Mouse (Mus musculus) testis, postnatal 10 days (tissue): ENCODE data around the gene Cdh22.

Experiments used
- DNase-seq: peaks from one replicate; pipeline ENCODE4 v3.0.0; 2021; ENCODE audit warnings: low spot score

The Cdh22 gene

DNA sequence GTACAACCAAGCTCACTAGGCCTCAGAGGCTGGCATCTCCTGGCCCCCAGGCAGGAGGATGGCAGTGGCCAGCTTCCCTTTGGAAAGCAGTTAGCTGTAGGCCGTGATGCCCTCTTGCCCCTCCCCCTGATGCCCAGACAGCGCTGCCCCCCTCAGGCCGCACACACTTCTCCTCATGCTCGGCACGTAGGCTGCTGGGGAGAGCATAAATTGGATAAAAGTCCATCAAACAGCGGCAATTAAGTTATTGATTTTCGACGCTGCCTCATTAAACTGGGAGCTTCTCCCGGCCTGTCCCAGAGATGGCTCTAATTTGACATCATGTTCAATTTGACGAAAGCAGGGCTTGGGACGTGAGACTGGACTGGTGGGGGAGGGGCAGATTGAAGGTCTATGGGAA is 76.8 kb downstream of the Cdh22 start:
- DNase-seq, result no peak

DNA sequence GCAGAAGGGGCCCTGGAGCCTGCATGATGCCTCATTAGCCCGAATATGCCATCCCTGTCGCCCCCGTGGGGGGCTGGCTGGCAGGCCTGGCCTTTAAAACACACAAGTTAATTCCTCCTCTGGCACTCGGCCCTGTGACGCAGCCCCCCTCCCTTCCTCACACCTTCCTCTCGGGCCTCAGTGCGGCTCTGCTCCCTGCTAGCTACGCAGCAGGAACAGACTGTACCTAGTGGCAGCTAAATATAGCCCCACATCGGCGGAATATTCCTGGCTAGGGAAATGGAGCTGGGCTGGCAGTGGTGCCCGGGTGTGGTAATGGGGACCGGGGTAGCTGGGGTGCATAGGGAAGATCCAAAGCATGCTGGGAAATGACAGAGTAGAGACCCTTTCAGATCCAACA is 81.6 kb downstream of the Cdh22 start:
- DNase-seq, result no peak

DNA sequence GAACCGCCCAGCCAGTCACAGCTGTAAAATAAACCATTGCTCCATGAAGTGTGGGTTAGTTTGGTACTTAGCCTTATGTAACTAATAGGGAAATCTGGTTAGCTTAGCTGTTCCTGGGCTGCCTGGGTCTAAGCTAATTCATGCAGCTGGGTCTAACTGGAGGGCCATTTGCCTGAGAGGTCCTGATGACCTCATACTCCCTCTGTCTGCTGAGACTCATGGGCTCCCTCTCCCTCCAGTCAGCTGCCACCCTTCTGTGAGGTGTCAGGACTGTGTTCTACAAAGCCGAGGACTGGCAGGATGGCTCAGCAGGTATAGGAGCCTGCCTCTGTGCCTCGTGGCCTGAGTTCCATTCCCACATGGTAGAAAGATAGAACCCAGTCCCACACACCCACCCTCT is 84.9 kb downstream of the Cdh22 start:
- no peak for DNase-seq

DNA sequence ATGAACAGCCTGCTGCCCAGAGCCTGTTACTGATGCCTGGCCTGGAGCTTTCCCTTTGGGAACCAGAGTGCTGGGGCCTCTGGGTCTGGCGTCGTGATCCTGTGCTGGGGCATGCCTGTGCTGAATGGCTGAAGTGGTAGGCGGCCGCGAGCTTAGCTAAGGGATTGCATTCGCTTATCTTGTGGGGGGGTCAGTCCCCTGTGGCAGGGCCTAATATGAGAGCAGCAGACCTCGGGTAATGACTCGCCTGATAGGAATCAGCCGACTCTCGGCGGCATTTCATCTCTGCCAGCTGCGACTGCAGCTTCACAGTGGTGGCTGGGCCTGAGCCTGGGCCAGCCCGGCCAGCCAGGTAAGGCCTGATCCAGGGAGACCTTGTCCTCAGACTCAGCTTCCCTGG is 88.8 kb downstream of the Cdh22 start:
- no peak for DNase-seq

DNA sequence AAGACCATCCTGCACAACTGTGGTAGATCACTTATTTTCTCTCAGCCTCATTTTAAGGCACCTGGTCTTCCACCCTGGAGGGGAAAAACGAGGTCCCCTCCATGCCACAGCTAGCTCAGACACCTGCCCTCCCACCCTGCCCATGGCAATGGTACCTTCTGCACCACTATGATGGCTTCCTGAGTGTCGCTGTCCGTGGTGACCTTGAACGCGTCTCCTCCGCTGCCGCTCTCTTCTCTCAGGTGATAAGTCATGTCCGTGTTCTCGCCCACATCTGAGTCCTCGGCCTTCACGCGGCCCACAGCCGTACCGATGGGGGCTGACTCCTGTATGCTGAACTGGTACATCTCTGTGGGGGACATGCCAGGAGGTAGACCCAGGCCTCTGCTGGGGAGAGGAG is 91.2 kb downstream of the Cdh22 start:
- DNase-seq, result no peak

DNA sequence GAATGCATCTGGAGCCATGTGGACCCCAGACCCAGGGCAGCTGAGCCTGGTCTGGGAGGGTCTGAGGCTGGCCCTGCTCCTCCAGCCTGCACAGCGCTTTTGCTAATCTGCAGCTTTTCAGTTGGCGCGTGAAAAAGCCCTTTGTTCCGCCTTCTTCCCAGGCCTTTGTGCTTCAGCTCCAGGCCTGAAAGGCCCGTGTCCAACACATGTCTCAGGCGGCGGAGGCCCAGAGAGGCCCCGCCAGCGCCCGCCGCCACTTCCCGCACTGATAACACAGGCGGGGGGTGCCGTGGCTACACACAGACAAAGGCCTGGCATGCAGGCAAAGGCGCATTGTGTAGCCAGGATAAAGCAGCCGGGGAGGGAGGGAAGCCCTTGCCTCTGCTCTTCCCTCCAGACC is 98.6 kb downstream of the Cdh22 start:
- DNase-seq, result no peak

DNA sequence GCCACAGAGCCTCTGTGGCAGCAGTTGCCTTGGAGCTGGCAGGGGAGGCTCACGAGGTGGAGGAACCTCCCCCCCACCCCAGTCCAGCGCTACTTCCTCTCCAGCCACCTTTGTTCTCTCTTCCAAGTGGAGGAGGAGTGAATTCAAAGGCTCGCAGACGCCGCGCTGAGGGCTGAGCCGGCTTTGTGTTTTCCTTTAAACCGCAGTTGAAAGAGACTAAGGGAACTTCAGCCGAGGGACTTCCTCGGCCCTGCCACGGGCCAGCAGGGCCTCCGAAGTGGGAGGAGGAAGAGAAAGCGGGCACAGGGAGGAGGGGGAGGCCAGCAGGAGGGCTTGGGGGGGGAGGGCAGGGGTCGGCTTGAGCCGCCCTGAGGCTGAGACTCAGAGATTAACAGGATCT is 101.1 kb downstream of the Cdh22 start:
- no peak for DNase-seq

DNA sequence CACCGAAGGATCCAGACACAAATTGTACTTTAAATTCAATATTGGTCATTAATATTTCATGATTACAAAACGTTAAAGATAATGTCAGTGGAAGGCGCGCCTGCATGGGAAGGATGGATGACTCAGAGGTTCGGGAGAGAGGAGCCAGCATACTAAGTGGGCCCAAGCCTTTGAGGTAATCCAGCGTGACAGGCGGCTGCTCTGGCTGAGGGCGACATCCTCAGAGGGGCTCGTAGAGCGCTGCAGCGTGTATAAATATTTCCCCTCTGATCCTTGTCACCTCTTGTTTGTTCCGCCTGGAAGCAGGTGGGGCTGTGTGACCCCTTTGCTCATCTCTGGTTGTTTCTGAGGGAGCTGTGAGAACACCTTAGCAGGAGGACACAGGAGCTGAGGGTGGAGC is 103.2 kb downstream of the Cdh22 start:
- no peak for DNase-seq

DNA sequence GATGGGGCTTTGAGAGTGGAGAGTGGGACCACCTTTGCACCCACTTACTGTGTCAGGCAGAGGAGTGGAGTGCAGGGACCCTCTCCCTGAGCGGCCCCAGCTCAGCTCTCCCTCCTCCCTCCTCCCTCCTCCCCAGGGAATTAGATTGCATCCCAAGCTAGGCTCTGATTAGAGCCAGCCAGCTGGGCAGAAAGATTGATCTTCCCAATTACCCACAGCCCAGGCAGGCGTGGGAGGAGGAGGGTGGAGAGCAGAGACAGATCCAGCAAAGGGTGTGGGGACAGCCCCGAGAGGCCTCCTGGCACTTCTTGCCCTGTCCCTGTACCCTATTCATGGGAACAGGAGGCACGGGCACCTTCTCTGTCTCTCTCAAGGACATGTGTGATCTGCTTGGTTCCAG is 105.5 kb downstream of the Cdh22 start:
- no peak for DNase-seq

DNA sequence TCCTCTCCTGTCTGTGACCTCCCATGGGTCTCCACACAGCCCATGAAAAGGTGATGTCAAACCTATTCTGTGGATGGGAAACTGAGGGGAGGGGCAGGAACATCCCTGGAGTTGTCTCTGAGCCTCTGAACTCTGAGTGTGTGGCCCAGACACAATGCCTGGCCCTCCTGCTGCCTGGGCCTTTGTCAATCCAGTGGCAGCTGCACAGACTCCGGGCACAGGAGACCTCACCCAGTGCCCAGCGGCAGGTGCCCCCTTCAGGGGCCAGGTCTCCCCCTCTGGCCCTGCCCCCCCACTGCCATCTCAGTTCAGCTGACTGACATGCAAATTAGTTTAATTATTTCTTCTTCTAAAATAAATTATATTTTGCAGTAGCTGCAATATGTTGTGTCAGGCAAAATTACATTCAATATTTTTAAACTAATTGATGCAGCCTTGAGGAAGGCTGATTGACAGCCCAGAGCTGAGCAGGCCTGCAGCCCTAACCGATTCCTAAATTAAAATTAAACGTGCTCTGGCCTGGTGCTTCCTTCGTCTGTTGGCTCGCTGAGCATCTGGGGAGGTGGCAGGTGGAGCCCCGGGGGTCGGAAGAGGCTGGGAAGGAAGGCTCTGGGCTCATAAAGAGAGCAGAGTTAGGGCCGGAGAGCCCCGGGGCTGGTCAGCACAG is 107.6 kb downstream of the Cdh22 start:
- DNase-seq, result no peak

DNA sequence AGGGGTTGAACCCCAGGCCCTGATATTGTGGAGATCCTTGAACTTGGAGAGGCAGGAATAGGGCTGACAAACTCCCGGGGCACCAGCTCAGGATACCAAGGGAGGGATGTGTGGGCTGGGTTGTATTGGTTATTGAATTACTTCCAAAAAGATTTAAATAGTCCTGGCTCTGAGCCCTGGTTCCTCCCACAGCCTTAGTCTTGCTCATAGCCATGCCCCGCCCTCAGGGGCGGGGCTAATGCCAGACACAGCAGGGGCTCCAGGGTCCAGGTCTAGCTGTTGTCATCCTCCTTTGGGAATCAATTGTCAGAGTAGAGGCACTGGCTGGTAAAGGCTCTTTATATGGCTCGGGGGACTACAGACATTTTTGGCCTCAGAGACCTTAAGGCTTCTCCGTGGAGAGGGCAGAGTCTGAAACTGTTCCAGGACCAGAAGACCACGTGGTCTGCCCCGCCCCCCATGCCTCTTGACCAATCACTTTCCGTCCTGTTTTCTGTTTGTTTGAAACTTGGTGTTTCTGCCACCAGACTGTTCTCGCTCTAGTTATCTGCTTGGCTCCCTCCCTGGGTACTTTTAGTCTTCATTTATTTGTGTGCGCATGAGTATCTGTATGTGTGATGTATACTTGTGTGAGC is 113.3 kb downstream of the Cdh22 start:
- no peak for DNase-seq

DNA sequence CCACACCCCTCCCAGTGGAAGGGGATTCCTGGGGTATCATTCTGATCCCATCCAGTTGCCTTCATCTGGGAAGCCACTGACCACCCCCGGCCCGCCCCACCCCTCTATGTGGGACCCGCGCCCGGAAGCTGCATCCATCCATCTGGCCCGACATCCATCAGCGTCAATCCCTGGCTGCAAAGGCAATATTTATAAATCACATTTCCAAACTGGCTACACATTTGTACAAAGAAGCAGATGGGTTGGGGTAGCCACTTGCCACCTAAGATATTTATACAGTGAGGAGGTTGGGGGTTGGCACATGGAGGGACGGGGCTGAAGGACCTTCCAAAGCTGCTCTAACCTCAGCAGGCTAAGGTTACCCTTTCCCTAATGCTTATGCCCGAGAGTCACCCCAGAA is 113.9 kb downstream of the Cdh22 start:
- no peak for DNase-seq

DNA sequence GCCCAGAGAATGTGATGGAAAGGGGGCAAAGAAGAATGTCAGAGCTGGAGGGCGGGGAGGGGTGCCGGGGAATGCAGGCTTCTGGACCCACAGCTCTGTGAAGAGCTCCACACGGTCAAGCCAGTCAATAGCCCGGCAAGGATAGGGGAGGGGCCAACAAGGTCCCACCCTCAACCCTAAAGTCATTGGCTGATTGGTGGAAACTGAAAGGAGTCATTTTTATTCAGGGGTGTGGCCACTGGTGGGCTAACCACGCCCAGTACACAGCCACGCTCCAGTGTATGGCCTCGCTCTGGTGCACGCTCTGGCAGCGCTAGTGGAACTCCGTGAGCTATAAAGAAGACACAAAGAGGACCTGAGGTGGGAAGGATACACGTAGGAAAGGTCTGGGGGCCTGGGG is 120.9 kb downstream of the Cdh22 start:
- no peak for DNase-seq

DNA sequence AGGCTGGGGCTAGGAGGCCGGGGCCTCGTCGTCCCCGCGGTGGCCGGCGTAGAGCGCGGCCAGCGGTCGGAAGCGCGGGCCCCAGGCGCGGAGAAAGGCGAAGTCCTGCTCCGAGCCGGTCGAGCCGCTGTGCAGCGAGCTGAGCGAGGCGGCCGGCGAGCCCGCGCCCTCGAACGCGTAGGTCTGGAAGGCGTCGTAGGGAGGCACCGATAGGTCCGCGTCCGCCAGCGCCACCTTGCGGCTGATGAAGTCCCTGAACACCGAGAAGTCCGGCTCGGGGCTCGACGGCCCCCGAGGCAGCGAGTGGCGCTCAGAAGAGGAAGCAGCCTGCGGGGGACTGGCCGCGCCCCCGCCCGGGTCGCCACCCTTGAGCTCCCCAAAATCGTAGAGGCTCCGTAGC is 122.5 kb downstream of the Cdh22 start:
- peak; percentile 95 for DNase-seq

DNA sequence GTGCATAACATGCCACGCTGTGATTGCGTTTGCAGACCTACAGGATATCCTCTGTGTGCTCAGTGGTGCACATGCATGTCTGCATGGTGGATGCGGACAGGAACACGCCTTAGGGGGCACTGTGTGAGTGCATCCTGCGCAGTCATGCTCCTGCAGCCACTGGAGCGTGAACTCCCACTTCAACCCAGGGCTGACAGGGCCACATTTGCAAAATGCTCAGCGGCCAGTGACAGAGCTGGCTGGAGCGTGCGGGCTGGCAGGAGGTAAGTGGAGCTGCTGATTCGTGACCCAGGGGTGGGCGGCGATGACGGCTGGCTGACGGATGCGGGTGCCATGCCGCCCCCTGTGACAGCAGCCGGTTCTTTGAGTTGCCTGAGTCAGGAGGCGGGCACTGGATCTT is 128.1 kb downstream of the Cdh22 start:
- peak; percentile 39 for DNase-seq

DNA sequence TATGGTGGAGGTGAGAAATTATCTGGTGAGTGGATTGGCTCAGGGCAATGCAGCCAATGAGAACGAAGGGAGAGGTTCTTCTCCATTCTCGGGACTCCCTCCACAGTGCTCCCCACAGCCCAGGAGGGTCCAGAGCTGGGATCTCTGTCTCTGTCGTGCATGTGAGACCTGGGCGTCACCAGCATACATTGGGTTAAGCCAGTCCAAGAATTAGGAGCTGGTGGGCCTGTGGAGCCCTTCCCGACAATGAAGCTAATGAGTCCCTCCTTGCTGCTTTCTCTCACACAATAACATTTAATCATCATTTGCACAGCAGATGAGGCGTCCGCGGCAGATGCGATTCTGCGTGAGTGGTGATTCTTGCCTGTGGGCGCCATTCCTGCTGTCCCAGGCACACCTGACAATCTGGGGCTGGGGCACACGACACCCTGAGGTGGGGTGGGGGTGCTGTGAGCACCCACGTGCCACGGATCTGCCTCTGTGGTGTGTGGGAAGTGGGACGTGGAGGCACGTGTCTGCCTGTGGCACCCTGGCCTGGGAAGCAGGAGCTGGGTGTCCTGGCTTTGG is 129.1 kb downstream of the Cdh22 start:
- no peak for DNase-seq

DNA sequence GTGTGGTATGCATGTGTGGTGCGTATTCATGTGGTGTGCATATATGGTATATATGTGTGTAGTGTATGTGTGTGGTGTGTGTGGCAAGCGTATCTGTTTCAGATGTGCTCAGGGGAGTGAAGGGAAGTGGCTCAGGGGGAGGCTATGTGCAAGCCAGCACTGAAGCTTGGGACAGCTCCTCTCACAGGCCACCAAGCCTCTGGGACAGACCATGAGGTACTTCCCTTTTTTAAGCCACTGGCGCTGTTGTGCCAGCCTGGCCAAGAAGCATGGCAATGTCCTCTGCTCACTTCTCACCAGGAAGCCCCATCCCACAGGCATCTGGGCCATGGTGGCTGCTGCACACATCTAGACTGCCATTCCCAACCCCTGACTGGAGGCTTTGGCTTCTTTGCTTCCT is 131.7 kb downstream of the Cdh22 start:
- no peak for DNase-seq

DNA sequence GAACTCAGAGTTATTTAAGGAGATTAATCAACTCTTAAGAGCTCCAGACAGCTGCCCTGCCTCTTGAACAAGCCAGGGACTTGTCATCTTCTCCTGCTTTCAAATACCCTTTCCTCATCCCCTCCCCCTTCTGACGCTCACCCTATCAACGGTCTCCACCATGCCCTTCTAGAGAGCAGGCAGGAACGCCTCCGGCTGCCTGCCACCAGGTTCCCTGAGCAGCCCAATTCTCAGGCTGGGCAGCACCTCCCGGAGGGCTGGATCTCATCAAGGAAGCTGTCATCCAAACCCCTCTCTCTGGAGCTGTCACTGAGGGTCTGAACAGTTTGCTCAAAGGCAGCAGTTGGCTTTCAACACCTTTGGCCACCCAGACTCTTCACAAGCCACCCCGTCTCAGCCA is 133.9 kb downstream of the Cdh22 start:
- no peak for DNase-seq

DNA sequence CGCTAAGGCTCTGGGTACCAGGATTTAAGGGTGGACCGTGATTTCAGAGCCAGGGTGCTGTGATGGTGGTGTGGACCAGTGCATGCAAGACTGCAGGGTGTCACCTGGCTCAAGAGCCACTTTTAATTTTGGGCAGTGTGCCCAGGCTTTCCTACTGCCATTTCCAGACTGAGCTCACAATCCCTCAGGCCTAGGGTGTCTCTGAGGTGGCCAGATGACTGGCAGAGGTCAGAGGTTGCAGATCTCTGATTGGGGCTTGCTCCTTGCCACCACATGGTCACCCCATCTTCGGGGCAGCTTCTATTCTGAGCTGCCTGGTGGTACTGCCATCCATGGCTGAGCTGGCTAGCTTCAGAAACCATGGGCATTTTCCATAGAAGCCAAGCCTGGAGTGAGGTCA is 135.8 kb downstream of the Cdh22 start:
- no peak for DNase-seq

DNA sequence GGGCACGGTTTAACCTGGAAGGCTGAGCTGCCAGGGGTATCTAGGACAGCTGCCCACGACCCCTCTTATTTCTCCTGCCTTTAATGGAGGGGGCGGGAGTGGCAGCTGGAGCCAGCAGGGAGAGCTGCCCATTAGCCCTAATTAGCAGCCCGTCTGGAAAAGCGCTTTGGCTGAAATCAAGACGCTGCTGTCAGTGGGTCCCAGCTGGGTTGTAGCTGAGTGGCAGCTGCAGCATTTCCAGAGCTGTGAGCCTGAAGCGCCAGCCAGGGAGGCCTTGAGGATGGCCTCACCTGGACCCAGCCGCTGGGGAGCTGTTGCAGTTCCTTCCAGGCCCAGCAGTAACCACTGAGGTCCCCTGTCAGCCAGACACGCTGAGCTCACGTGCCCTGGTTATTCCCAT is 138.3 kb downstream of the Cdh22 start:
- no peak for DNase-seq

DNA sequence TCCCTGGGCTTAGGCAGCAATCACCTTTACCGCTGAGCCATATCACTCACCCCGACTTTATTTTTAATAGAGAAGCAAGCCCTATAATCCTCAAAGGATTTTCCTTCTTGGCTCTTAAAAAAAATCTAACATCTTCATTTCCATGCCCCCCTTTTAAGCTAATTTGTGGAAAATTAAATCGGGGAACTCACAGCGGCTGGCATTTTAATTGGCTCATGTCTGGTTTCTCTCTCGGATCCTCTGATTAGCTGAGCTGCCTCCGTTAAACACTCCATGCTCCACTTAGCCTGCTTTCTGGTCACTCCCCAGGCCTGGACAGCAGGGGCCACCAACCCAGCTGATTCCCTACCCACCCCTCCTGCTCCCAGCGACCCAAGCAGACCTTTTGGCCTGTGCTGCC is 142.3 kb downstream of the Cdh22 start:
- no peak for DNase-seq

DNA sequence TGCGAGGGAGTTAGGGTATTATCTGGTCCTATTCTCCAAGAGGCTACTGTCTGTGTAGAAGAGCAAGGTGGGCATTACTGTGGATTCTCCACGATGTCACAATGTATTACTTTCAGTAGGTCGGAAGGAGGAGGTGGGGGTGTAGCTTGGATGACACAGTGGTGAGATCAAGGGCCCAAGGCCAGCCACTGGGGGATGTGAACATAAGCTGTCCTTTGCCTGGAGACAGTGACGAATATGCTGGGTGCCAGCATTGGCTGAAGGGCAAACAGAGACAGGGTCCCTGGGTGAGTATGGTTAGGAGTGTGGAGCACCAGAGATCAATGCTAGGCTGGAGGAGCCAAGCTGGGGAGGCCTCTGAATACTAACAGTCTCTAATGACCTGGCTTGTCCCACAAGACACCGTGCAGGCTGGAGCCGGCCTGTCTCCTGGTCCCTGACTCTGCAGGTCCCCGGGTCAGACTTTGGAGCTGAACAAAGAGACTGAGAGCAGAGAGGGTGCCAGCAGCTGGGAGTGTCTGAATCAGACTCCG is 143.2 kb downstream of the Cdh22 start:
- DNase-seq, result no peak

DNA sequence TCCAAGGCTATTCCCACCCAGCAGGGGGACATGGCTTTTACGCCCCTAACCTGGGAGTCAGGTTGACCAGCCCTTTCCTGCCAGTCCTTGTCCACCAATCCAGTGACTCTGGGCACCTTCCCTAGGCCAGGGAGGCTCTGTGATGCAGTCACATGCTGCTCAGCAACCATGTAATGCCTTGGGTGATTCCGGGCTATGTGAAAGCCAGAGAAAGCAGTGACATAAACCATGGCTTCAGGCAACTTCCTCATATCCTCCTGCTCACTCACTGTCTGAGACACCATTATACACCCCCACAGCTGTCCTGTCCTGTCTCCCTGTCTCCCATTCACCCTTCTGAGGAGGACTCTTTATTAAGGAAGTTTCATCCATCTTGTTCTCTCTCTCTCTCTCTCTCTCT is 144.0 kb downstream of the Cdh22 start, which contains the start of gene 1700025C18Rik:
Gene 1700025C18Rik (minus strand): TSS at position 101 of the 400 bp plus-strand sequence.
- DNase-seq, result no peak

DNA sequence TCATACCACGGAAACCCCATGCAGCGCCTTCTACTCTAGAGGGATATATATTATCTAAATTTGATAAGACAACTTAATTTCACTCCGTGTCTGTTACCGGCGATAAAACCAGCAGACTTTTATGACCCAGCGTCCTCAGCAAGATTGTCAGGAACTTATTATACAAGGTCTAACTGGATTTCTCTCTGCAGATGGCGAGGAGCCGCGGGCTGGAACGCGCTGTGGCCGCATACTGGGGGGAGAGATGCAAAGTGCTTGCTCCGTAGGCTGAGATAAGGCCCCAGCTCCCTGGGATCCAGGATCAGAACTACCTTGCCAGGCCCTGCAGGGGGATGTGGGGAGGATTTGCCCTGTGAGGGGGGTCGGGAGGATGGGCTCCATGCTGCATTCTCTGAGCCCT is 145.2 kb downstream of the Cdh22 start:
- DNase-seq, result no peak
